Mouse (Mus musculus): ENCODE data around the gene Cc2d2a. TPM values are rescaled to one million over a fixed set of nuclear protein-coding genes. Genes with fewer than 3 reads are reported as not detected.
A peak's percentile ranks its signal among the peaks of the same experiment; 100 is the strongest.

Gene Cc2d2a
- total RNA-seq, 2 experiments from 2014 or later: 16.7 to 18.2 TPM

GRCm38 (mm10) chr5:43728375-43729165 lies 66.4 kb downstream of the Cc2d2a start:
- DNase-seq: no peak

GRCm38 (mm10) chr5:43732381-43732780 lies 70.2 kb downstream of the Cc2d2a start:
- no peak for DNase-seq

GRCm38 (mm10) chr5:43744187-43744586 lies 82.0 kb downstream of the Cc2d2a start:
- no peak for DNase-seq

- DNase-seq: no peak
These were observed 83.0 kb downstream of the Cc2d2a start for GRCm38 (mm10) chr5:43745156-43745555.

- no peak for DNase-seq
These were observed 85.9 kb downstream of the Cc2d2a start for GRCm38 (mm10) chr5:43748039-43748438.

- DNase-seq: no peak
These were observed 86.9 kb downstream of the Cc2d2a start for GRCm38 (mm10) chr5:43749092-43749491.

- DNase-seq: no peak
These were observed 108.6 kb downstream of the Cc2d2a start for GRCm38 (mm10) chr5:43770618-43771354.

- no peak for DNase-seq
These were observed 109.4 kb downstream of the Cc2d2a start for GRCm38 (mm10) chr5:43771555-43771954.

- no peak for DNase-seq
These were observed 114.3 kb downstream of the Cc2d2a start for GRCm38 (mm10) chr5:43776407-43776806.

- no peak for DNase-seq
These were observed 114.8 kb downstream of the Cc2d2a start for GRCm38 (mm10) chr5:43776993-43777392.

- DNase-seq: no peak
These were observed 116.4 kb downstream of the Cc2d2a start for GRCm38 (mm10) chr5:43778583-43778982.

GRCm38 (mm10) chr5:43781423-43781976 lies 119.4 kb downstream of the Cc2d2a start:
- DNase-seq: peak in 1 of 2 experiments; percentile 39

GRCm38 (mm10) chr5:43781977-43782930 lies 120.1 kb downstream of the Cc2d2a start:
- DNase-seq: peak; percentile 76 to 78

GRCm38 (mm10) chr5:43783996-43784395 lies 121.8 kb downstream of the Cc2d2a start:
- no peak for DNase-seq

GRCm38 (mm10) chr5:43786607-43787006 lies 124.5 kb downstream of the Cc2d2a start:
- DNase-seq: no peak

GRCm38 (mm10) chr5:43787976-43788752 lies 126.0 kb downstream of the Cc2d2a start:
- DNase-seq: no peak

Other genes starting within 250 kb of the Cc2d2a start
- 1 to 10 TPM in 1 of 2 experiments, under 1 TPM in 1; 0.87 to 1.3 TPM for gene C1qtnf7, start 146.8 kb upstream of the Cc2d2a start, total RNA-seq (2021)
- gene Bst1, start 156.5 kb downstream of the Cc2d2a start, total RNA-seq (2021): not detected
- gene Fbxl5, start 159.3 kb downstream of the Cc2d2a start, total RNA-seq (2021): 10 to 100 TPM; 92.2 to 98.8 TPM
- gene Cd38, start 206.2 kb downstream of the Cc2d2a start, total RNA-seq (2021): 1 to 10 TPM; 6.9 to 7.5 TPM